Mouse (Mus musculus) cortical plate, adult 2 months (tissue): ENCODE data around the gene Cd36.

ENCODE experiments used
- CTCF ChIP-seq: fragments of 200-500 bp; IDR thresholded peaks from 2 replicates; pipeline ENCODE4 v1.5.1; 2011; ENCODE audit warnings: mild to moderate bottlenecking, control low read depth, low read length; ENCODE audit not compliant: insufficient read depth; ENCODE audit errors: extremely low read depth
- POLR2A ChIP-seq: fragments of 200-500 bp; IDR thresholded peaks from 2 replicates; pipeline ENCODE4 v1.6.1; 2011; ENCODE audit warnings: mild to moderate bottlenecking, low read length, control low read depth; ENCODE audit not compliant: insufficient read depth; ENCODE audit errors: extremely low read depth

- TF ChIP-seq CTCF: no peak
- TF ChIP-seq POLR2A: no peak
Observed at GRCm38 (mm10) chr5:17830536-17830935, 58.1 kb downstream of the Cd36 start.
